Mouse (Mus musculus) C2C12 (cell line): ENCODE results near the gene Scarb1. TPM values are rescaled to one million over a fixed set of nuclear protein-coding genes. Genes with fewer than 3 reads are reported as not detected.

ENCODE experiments used
- H3K27me3 ChIP-seq: one replicate; pipeline ENCODE4 v1.6.1; 2011; ENCODE audit not compliant: control insufficient read depth, insufficient read depth, insufficient read length
- H3K36me3 ChIP-seq: one replicate; pipeline ENCODE4 v1.6.1; 2011; ENCODE audit not compliant: control insufficient read depth, insufficient read depth
- H3K4me3 ChIP-seq: one replicate; pipeline ENCODE4 v1.5.1; 2011; ENCODE audit warnings: mild to moderate bottlenecking, control low read depth; ENCODE audit not compliant: poor library complexity, insufficient read depth, severe bottlenecking
- H3K79me2 ChIP-seq: one replicate; pipeline ENCODE4 v1.6.1; 2011; ENCODE audit not compliant: control insufficient read depth, insufficient read depth
- H3K79me3 ChIP-seq: one replicate; pipeline ENCODE4 v1.6.1; 2011; ENCODE audit warnings: low read depth, control low read depth
- H3ac ChIP-seq: one replicate; pipeline ENCODE3; 2011; ENCODE audit warnings: low read depth; ENCODE audit not compliant: control insufficient read depth, insufficient read length
- CEBPB ChIP-seq: IDR thresholded peaks from one replicate; pipeline ENCODE4 v1.6.1; 2011; ENCODE audit warnings: low read depth, mild to moderate bottlenecking, control low read depth, moderate library complexity
- CTCF ChIP-seq: IDR thresholded peaks from one replicate; pipeline ENCODE4 v1.5.1; 2011; ENCODE audit not compliant: control insufficient read depth, insufficient read depth, insufficient read length
- FOSL1 ChIP-seq: IDR thresholded peaks from one replicate; pipeline ENCODE4 v1.8.0; 2011; ENCODE audit warnings: mild to moderate bottlenecking, low read length; ENCODE audit not compliant: poor library complexity, insufficient read depth, severe bottlenecking
- MAX ChIP-seq: IDR thresholded peaks from one replicate; pipeline ENCODE4 v1.6.1; 2011; ENCODE audit warnings: mild to moderate bottlenecking, control low read depth
- MYOD1 ChIP-seq: IDR thresholded peaks from one replicate; pipeline ENCODE4 v1.6.1; 2011; ENCODE audit warnings: low read depth; ENCODE audit not compliant: control insufficient read depth, insufficient read length
- MYOG ChIP-seq: IDR thresholded peaks from one replicate; pipeline ENCODE4 v1.6.1; 2011; ENCODE audit not compliant: control insufficient read depth, insufficient read length; ENCODE audit errors: extremely low read depth
- USF1 ChIP-seq: IDR thresholded peaks from one replicate; pipeline ENCODE4 v1.6.1; 2011; ENCODE audit warnings: low read depth, mild to moderate bottlenecking, control low read depth, moderate library complexity
- polyA plus RNA-seq: library from polyadenylated mRNA; unstranded; fragments of >200 nt; fragmentation: generic; extraction: Trizol; gene quantifications from one replicate; pipeline ENCODE4 v1.2.1, GENCODE M21; 2012; ENCODE audit warnings: missing spikeins

Gene Scarb1
- polyA plus RNA-seq, 1 experiment, result 31.4 TPM

DNA sequence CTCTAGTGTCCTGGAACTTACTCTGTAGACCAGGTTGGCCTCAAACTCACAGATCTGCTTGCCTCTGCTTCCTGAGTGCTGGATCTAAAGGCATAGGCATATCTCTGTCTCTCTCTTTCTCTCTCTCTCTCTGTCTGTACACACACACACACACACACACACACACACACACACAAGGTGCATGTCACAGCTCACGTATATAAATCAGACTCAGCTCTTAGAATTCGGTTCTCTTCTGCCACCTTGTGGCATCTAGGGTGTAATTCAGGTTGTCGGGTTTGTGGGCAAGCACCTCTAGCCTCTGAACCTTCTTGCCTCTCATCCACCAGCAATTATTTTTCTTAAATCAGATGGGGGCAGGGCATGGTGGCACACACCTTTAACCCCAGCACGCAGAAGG lies 27.7 kb upstream of the Scarb1 start:
- Histone ChIP-seq H3K4me3 (no peak overlapping the region), H3K27me3 (no peaks in the 10 kb centered on the region), H3K79me2 (no peaks in the 10 kb centered on the region), H3ac (no peak overlapping the region), H3K79me3 (no peaks in the 10 kb centered on the region), H3K36me3 (no peaks in the 10 kb centered on the region)
- TF ChIP-seq MAX (no peak), MYOG (no peak), CEBPB (no peak), USF1 (no peak), CTCF (no peak), FOSL1 (no peak), MYOD1 (no peak)

DNA sequence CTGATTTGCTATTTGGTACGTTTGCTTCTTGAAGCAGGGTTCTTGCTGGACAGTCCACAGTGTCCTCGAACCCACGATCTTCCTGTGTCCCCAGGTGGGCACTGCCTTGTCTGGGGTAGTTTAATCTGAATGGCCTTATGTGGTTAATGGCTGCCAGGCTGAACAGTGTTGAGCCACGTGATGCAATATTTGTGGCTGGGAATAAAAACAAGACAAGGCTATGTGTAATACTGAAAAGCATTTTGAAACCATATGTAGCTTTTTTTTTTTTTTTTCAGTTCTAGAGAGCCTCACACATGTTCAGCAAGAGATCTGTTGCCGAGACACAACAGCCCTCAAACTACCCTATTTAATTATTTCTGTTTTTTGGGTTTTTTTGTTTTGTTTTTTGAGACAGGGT lies 27.3 kb upstream of the Scarb1 start:
- no peaks in the 10 kb centered on the region for H3K79me3 ChIP-seq
- no peaks in the 10 kb centered on the region for H3K27me3 ChIP-seq
- no peaks in the 10 kb centered on the region for H3K36me3 ChIP-seq
- TF ChIP-seq CEBPB (peak; percentile 16), MYOG (no peak), USF1 (peak; percentile 86), CTCF (no peak), MYOD1 (no peak), FOSL1 (no peak)
- H3ac ChIP-seq, result no peak overlapping the region
- H3K4me3 ChIP-seq, result no peak overlapping the region
- H3K79me2 ChIP-seq, result no peaks in the 10 kb centered on the region

DNA sequence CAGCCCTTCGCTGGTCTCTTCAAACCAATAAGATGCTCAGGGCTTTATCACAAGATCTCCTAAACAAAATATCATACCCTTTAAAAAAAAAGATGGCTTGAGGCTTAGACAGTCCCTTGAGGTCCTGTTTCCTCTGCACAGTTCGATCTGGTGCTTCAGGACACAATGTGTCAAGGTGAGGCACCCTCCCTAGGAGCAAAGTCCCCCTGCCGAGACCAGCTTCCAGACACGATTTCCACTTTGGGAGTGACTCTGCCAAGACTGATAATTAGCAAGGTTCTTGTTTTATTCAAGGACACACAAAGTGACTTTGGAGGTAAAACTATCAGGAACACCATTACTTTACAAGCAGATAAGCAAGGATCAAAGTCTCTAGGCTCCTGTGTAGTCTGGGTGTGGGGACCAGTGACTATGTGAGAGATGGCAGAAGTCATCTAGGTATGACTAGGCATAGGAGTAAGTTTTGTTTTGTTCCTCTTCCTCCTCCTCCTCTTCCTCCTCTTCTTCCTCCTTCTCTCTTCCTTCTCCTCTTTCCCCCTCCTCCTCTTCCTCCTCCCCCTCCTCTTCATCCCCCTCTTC lies 24.0 kb upstream of the Scarb1 start:
- Histone ChIP-seq H3K79me3 (no peaks in the 10 kb centered on the region), H3K27me3 (no peaks in the 10 kb centered on the region), H3K36me3 (no peaks in the 10 kb centered on the region), H3K79me2 (no peaks in the 10 kb centered on the region), H3ac (no peak overlapping the region), H3K4me3 (no peak overlapping the region)
- no peak for TF ChIP-seq MAX
- no peak for TF ChIP-seq CTCF
- no peak for TF ChIP-seq USF1
- TF ChIP-seq FOSL1, result no peak
- TF ChIP-seq CEBPB, result no peak
- TF ChIP-seq MYOD1, result no peak
- no peak for TF ChIP-seq MYOG

DNA sequence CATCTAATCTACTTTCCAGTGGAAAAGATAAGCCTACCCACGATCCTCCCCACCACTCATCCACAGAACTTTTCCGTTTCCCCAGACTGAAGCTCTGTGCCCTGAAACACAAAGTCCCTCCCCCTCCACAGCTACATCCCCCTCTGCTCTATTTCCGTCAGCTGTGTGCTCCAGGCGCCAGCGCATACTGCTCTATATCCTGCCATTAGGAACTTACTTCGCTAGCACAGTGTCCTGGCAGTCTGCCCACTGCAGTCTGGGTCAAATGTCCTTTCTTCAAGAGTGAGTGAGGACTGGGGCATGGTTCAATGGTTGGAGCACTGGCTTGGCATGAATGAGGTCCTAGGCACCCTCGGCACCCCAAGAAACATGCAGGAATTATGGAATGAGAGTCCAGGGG lies 23.0 kb upstream of the Scarb1 start:
- TF ChIP-seq MYOG (no peak), FOSL1 (no peak), MYOD1 (no peak), CTCF (no peak), MAX (no peak), USF1 (no peak), CEBPB (no peak)
- H3K4me3 ChIP-seq, result no peak overlapping the region
- no peaks in the 10 kb centered on the region for H3K36me3 ChIP-seq
- H3K27me3 ChIP-seq, result no peaks in the 10 kb centered on the region
- no peaks in the 10 kb centered on the region for H3K79me3 ChIP-seq
- no peak overlapping the region for H3ac ChIP-seq
- no peaks in the 10 kb centered on the region for H3K79me2 ChIP-seq

DNA sequence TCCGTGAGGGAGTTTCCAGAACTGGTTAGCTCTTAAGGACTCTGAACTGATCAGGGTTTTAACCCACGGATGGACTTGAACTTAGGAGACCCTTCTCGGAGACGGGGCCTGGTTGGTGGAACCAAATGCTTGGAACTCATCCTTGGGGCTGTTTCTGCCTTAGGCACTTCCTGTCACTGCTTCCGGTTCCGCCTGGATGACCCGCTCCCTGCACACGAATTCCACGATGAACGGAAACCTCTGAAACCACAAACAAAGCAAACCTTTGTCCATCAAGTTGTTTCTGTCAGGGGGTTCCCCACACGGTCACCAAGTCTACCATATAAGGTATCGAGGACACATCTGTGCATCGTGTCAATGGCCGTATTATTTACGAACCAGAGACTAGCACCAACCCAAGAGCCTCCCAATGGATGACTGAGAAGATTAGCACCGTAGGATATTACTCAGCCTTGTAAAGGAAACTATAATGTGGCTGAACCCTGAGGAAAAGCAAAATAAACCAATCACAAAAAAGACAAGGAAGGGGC lies 20.2 kb upstream of the Scarb1 start:
- no peaks in the 10 kb centered on the region for H3K79me3 ChIP-seq
- no peak overlapping the region for H3K4me3 ChIP-seq
- H3K79me2 ChIP-seq, result no peaks in the 10 kb centered on the region
- TF ChIP-seq CEBPB (no peak), MYOG (no peak), USF1 (no peak), MYOD1 (no peak), MAX (no peak), CTCF (no peak), FOSL1 (no peak)
- H3ac ChIP-seq, result no peak overlapping the region
- no peaks in the 10 kb centered on the region for H3K36me3 ChIP-seq
- no peaks in the 10 kb centered on the region for H3K27me3 ChIP-seq

DNA sequence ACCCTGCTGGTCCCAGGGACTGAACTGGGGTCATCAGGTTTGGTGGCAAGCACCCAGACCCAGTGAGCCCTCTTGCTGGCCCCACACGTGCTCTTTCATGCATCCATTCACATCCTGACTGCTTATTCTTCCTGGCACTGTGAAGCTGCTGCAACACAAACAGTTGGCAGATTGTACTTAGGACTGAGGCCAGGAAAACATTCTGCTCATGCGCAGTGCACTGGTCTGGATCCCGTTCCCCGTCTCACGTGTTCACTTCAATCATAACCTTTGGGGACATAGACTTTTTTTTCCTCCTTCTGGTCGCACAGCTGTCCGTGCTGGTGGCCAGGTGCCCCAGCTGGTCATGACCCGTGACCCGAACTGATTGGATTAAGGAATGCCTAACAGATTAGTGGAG lies 19.7 kb upstream of the Scarb1 start:
- no peaks in the 10 kb centered on the region for H3K79me3 ChIP-seq
- H3K4me3 ChIP-seq, result no peak overlapping the region
- H3K36me3 ChIP-seq, result no peaks in the 10 kb centered on the region
- H3K27me3 ChIP-seq, result no peaks in the 10 kb centered on the region
- H3K79me2 ChIP-seq, result no peaks in the 10 kb centered on the region
- TF ChIP-seq MAX (no peak), MYOD1 (no peak), FOSL1 (no peak), MYOG (no peak), USF1 (no peak), CEBPB (no peak), CTCF (no peak)
- no peak overlapping the region for H3ac ChIP-seq
